Mouse (Mus musculus) embryo, embryonic 10.5 days (tissue): ENCODE results near the gene Gm28048.

Source experiments
- DNase-seq: peaks from one replicate; pipeline ENCODE4 v3.0.0-alpha.2; 2015; ENCODE audit warnings: low spot score

Gm28048 gene

DNA sequence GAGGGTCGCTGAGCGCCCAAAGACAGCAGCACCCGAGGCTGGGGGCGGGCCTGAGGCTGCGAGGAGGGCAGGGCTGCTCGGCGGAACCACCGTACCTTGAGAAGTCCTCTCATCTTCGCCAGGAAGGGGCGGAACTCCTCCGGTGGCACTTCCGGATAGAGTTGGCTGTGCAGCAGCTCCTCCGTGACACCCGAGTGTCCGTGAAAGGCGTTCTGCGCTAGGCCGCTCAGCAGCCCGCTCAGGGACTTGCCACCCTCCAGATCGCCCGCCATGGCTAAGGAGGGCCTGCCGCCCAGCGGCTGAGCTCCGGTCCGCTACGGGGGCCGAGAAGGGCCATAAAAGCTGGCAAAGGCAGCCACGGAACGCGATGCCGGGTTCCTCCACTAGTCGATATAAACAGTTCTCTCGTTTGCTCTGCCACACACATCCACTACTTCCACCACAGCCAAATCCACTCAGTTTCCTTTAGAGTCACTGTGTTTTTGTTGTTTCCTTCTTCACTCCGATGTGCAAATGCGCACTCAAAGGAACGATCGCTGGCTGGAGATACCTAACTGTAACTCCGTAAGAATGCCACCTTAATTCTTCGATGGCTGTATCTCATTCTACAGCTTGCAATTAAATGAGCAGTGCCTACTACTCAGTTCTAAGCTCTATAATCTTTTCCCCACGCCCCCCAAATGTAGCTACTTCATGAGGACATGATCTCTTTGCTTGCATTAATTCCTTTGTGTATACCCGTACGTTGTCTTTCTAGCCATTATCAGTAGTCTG, at the start of gene Gm28048, which contains the start of gene Commd1:
Gene Gm28048, minus strand, starts transcription at position 107 of the 774 bp plus-strand sequence.
Gene Commd1, minus strand, starts transcription at position 399 of the 774 bp plus-strand sequence.
- DNase-seq: peak; percentile 94

DNA sequence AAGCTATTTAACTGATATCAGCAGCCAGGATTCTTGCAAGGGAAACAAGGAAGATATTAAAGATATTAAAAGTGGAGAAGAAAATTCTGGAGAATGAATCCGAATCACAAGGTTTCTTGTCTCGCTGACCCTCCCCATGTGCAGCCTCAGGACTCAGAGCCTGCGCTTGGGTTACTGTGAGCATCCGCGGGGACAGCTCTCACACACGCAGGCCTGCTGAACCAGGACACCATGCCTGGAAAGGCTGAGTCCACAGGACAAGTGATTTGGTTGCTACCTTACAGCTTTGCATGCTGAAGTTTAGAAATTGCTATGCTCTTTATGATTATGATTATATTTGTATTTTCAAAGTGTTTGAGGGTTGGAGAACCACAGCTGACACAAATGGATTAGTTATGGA, 47.5 kb upstream of the Gm28048 start:
- DNase-seq: no peak

DNA sequence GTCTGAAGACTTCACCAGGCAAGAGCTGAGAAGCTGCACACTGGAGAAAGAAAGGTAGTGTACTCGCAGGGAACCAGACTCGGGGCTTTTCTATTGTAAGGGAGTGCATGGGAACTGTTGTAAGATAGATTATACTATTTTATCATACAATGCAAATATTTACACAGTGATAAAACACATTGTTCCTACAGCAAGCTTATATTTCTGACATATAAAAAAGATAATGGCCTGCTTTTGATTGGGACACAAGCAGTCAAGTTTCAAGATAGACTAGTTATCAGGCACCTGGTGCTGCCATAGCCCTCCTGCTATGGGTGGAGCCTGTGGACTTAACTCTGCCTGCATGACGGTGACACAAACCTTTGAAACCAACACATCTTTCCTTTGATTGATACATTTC, 47.1 kb upstream of the Gm28048 start:
- DNase-seq: no peak

DNA sequence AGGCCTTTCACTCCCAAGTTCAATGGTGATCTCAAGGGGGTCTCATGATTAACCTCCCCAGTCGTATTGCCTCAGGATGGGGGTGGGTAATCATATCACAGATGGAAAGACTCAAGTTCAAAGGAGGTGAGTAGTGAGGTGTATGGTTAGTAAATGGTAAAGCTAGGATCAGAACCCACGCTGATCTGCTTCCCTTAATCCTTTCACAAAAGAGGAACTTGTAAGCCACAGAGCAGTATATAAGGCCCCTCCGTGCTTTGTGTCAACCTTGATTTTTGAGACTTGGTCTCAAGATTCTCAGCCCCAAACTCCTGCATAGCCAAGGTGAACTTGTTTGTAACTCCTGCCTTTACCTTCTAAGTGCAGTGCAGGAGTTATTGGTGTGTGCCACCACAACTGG, 42.3 kb upstream of the Gm28048 start:
- DNase-seq: no peak

DNA sequence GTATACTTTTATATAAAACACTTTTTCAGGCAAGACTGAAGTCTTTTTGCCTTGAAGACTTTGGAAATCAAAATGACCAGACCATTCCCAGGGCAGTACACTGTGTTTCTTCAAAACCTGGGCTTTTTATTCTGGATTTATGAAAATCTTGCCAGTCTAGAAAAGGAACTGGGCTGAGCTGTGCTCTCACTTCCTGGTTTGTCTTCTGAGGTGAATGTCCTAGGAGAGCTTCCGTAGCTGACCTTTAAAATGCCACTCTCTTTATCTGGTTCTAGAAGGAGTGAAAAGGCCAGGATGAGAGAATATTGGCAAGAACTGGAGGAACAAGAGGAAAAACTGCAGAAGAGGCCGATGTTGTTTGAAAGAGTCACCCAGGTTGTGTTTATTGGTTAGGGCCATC, 41.3 kb upstream of the Gm28048 start:
- DNase-seq: no peak

DNA sequence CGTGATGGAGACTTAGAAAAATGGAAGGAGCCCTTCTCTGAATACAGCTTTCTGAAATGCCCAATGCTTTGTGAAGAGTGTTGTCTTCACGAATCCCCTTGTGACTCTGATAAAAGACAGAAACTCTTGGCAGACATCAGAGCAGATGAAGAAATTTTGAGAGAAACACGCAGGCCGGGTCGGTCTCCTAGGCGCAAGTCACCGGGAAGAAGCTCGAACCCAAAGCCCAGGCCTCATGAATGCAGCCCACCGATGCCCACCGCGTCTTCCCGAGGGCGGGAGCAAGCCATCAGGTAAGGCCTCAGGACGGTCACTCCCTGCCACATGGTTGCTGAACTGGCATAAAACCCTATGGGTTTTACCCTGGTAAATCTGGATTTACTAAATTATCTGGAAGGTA, 39.0 kb upstream of the Gm28048 start:
- no peak for DNase-seq

DNA sequence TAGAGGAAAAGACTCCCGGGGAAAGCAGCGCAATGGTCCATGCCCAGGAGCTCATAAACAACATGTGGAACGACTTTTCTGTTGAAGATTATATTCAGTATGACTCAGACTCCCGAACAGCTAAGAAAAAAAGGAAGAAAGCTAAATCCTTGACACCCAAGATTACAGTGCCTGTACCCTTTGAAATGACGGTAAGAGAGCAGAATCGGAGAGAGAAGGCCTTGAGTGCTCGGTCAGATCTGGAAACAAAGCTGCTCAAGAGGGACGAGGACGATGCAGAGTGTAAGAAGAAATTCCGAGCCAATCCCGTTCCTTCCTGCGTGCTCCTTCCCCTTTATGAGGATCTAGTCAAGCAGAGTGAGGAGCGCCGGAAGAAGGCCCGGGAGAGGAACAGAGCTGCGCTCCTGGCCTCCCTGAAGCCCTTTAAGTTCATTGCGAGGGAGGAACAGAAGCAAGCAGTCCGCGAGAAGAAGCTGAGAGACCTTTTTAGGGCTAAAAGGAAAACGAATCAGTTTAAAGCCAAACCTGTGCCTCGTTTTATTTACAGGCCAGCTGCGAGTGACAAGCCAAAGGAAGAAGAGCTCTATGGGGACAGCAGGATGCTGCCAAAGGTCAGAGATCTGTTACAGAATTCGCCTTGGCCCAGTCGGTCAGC, 38.4 kb upstream of the Gm28048 start:
- DNase-seq: no peak

DNA sequence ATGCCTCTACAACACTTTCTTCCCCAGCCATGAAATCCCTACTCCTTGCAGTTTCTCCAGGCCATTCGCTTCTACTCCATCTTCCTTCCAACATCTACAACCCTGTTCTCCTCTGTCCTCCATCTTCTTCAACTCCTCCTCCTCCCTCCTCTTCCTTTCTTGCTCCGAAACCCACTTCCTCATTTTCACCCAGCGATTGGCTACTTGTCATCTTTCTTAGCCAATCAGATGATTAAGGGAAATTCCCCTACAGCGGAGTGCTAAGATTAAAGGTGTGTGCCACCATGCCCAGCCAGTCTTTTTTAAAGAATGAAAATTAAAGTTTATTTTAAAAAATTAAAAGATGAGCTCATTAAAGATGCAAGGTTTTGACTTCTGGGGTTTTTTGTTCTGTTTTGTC, 36.1 kb upstream of the Gm28048 start:
- no peak for DNase-seq

DNA sequence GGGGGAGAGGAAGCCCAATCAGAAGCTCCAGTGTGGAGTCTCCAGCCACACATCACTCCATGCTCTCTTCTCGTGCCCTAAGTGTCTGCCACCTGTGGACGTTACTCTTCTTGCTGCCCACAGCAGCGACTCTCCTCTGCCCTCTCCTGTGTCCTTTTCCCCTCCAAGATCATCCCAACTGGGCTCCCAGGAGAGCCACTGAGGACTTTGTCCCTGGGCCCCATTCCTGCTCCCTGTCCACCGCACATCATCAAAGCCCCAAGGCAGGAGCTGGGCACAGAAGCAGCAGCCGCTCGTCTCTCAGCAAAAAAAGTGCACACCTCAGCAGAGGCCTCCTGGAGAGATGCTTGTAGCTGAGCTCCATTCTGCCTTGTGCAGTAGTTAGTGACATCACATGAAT, 33.1 kb upstream of the Gm28048 start:
- DNase-seq: no peak

DNA sequence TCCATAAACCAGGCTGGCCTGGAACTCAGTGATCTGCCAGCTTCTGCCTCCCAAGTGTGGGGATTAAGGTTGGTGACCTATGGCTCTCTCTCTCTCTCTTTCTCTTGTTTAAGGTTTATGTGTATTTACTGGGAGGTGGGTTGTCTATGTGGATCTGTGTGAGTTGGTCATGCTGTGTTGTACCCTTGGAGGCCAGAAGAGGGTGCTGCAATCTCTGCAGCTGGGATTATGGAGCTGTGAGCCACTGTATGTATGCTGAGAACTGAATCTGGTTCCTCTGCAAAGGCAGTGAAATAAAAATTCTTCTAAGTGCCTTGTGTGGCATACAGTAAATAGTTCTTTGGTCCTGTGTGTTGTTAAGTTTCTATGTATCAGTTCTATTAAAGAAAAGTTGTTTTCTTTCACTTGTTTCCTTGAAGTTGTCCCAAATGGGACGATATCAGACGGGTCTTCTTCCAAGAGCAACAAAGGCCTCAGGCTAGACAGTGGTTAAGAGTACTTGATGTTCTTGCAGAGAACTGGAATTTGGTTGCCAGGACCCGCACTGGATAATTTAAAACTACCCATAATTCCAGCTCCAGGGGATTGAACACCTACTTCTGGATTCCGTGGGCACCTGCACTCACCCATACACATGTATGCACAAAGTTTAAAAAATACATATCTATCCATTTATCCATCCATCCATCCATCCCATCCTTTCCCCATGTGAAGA, 31.8 kb upstream of the Gm28048 start:
- DNase-seq: no peak

DNA sequence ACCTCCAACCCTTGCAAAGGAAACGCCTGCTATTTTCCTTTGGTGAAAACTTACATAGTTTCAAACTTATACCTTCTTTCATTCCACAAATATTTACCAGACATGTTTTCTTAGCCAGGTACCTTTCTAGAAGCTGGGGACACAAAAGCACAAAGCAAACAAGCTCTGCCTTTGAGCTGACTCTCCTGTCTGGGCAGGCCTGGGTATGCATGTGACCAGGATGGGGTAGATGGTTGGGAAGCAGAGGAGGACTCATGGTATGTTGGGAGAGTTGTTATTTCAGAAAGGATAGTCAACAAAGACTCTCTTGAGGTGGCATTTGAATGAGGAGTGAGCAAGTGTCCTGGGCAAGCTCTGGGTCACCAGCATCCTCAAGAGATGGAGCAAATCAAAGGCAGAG, 31.2 kb upstream of the Gm28048 start:
- no peak for DNase-seq

DNA sequence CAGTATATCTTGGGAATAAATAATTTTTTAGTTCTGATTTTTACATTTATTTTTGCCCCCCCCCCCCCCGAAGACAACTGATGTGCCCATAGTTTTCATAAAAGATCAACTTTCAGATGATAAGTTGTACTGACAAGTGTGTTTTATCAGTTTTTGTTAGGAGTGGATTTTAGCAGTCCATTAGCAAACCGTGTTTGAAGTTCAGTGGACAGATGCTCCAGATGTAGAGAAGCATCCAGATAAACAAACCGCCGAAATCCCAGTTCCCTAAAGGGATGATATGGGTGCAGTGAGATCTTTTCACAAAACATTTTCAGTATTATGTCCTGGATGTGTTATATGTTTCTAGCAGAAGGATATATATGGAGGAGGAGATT, 26.9 kb upstream of the Gm28048 start:
- DNase-seq: no peak

DNA sequence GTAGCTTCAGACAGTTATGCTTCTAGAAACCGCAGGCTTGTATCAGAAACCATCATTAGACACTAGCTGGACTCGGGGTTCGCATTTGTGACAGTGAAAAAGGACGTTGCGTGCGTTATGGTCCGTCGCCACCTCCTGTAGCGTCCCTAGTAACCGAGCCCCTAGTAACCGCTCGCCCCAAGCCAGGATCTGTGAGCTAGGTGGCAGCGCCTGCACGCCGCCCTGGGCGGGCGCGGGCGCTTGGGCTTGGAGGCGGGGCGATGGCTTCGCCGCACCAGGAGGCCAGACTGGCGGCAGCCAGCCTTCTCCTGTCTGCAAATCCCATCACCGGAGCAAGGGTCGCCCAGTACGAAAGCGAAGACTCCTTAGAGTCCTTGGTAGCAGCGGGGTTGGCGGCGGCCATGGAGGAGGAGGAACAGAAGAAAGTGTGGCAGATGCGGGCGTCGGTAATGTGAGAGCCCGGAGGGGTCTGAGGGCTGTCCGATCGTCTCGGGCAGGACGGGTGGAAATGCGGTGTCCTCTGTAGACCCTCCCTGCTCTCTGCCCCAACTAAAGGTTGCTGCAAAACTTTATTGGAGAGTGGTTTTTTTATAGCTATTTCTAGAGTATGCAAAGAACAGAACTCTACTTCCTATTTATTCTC, 26.4 kb upstream of the Gm28048 start:
- DNase-seq: peak; percentile 92

DNA sequence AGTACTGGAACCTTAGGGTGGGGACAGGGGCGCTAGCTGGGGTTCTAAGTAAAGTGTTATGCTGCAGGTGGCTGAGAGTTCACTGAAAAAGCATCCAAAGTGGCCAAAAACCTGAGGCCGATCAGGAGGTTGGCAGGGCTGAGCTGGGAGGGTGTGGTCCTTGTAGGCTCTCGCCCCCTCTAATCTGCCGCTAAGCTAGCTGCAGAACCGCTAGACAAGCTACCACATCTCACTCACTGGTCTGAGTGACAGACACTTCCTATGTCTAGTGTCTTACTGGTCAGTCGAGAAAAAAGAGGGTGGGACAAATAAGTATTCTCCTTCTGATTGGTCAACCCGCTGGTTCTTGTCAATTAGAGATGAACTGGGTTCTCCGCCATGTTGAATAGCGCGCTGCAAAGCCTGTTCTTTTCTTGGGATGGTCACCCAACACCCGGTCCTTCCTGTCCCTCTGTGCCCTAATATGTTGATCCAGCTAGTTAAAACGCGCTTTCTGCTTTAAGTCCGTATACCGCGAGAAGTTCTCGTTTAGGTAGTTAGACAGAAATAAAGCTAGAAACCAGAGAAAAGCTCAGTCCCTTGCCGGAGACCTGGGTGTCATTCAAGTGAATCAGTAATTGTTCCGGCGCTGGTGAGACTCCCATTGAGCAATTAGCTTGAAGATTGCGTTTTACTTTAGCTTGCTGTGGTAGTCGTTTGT, 25.7 kb upstream of the Gm28048 start, which contains the start of gene Fam161a:
Gene Fam161a, plus strand, starts transcription at position 51 of the 700 bp plus-strand sequence.
- DNase-seq: peak; percentile 95

DNA sequence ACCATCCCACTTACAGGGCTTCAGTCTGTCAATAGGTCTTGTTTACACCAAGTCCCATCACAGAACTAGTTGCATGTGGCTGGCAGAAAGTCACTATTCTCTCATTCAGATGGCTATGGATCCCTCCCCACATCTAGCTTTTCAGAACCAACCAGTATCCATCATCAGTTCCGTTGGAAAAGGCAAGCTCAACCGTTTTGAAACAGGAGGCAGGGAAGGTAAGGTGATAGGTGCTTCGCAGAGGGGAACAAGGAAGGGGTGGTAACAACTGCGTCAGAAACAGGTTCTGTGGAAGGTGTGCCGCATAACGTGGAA, 25.2 kb upstream of the Gm28048 start:
- DNase-seq: no peak

DNA sequence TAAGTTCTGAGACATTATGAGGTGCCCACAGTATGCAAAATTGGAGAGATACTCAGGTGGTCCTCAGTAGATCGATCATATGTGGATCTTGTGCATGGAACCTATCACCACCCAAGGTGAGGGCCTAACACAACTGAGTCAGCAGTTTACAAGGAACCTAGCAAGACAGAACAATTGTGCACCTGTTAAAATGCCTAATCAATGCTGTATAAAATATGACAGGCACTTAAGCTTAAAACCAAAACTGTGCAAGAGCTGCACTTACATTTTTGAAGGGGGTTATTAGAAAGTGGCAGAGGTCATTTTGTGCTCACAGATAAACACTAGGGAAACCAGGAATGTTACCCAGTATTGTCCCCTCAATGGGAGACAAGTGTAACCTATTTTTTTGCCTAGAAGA, 23.4 kb upstream of the Gm28048 start:
- DNase-seq: no peak

DNA sequence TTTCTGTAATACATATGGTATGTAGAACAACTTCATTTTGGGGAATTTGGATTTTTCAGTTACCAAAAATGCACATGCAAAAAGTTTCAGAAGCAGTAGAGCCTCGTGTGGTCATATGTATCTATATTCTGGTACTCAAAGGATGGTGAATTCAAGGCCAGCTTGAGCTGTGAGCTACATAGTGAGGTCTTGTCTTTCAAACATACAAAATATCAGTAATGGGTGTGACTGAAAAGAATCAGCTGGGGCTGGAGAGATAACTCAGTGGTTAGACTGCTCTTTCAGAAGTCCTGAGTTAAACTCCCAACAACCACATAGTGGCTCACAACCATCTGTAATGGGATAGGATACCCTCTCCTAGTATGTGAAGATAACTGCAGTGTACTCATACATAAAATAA, 16.4 kb upstream of the Gm28048 start:
- no peak for DNase-seq

DNA sequence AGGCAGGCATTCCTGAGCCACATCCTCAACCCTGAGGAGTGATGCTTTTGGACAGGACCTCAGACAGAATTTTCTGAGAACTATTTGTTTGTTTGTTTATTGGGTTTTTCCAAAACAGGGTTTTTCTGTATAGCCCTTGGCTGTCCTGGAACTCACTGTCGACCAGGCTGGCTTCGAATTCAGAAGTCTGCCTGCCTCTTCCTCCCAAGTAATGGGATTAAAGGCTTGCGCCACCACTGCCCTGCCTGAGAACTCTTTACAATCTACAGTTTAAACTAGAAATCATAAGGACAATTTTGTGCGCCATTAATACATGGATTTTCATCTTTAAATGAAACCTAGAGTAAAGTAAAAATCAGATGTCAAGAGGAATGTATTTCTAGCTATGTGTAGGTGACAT, 13.6 kb upstream of the Gm28048 start:
- DNase-seq: no peak

DNA sequence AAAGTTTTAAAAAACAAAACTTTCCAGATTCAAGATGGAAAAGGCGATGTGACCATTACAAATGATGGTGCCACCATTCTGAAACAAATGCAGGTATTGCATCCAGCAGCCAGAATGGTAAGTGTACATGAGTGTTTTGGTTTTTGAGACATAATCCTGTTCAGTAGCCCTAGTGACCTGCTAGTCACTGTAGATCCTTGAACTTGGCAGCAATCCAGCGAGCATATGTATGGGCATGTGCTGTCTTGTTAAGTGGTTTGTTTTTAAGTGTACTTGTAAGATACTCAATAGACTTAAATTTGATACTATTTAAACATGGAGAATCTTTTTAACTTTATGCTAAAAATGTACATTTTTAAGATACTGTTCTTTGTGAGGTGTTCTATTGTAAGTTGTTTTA, 12.4 kb upstream of the Gm28048 start:
- DNase-seq: no peak

DNA sequence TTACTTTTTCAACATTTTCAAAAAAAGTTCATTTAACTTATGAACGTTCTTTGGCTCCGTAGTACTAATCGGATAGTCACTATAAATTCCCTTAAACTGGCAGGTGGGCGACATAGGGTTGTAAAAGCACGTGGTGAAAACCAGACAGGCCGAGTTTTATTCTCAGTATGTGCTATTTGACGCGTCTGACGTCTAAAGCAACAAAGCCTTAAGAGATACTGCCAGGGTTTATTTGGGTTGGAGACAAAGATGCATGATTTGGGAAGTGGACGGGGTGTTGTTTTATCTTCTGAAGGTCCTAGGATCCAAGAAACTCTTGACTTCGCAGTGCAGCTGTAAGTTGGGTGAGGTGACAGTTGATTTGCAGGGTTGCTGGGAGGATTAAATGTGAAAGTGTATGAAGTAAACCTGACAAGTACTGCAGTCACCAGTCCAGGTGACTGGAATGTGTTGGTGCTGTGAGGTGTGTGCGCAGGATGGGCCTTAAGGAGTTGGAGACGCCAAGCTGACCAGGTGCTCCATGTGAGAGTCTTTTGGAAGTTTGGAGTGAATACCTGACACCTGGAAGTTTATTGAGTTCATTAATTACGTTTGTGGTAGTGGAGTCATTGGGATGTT, 9.4 kb upstream of the Gm28048 start:
- DNase-seq: peak; percentile 33

DNA sequence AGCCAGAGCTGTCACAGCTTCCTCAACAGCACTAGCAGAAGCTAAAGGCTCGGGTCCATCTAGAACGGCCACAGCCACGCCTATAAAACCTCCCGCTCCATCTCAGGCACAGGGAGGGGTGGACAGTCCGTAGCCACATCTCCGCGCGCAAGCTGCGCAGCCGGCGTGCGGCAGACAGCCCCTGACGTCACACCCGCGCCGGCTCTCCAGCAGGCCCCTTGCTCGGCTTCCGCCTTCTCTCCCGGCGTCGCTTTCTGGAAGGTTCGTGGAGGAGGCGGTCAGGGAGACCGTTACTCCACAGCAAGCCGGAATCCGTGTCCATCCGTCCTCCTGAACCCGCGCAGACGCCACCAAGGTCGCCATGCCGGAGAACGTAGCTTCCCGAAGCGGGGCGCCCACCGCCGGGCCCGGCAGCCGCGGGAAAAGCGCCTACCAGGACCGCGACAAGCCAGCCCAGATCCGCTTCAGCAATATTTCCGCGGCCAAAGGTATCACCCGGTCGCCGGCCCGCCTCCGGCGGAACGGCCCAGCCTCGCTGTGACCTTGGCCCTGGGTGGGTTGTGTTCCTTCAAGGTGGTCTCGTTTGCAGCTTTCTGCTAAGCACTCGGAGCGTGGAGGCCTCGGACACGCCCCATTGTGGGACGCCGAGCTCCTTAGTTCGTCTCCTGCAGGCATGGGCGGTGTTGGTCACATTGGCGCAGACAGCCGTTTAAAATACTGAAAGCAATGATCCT, 8.7 kb upstream of the Gm28048 start, which contains the start of gene Cct4:
Gene Cct4, plus strand, starts transcription at position 127 of the 734 bp plus-strand sequence.
- peak; percentile 94 for DNase-seq
